Comparison of ENCODE assay signal across 33 mouse cellular contexts in genomic region chr9:40342101-40342500, GRCm38 (mm10).
DNase-seq lines count a peak whose midpoint lies in the region; ATAC-seq and TF ChIP-seq lines count a peak whose summit lies in the region.
"Had no signal": no experiment of that assay in that cellular context is flagged by ENCODE, and none has a peak within 500 bp of the region (broad histone marks: within the 10 kb centered on the region; RNA-seq: fewer than 3 reads in every experiment).

No protein-coding gene starts in this region.

- no peak overlapping the region for H3K4me2 ChIP-seq in kidney, embryonic 15.5 days
- no peak overlapping the region; the same call in 1 of the 2 replicates for H3K4me2 ChIP-seq in midbrain, embryonic 15.5 days
- H3K4me2 ChIP-seq: embryonic facial prominence, embryonic 15.5 days; forebrain, embryonic 12.5 days; heart, embryonic 12.5 days; limb, embryonic 12.5 days; liver, embryonic 15.5 days; lung, embryonic 14.5 days; neural tube, embryonic 15.5 days had no signal

- H3K27me3 ChIP-seq in kidney, embryonic 15.5 days = no peaks in the 10 kb centered on the region
- no peaks in the 10 kb centered on the region for H3K27me3 ChIP-seq in midbrain, embryonic 15.5 days (replicated peaks)
- H3K27me3 ChIP-seq: embryonic facial prominence, embryonic 15.5 days; forebrain, embryonic 12.5 days; heart, embryonic 12.5 days; limb, embryonic 12.5 days; liver, embryonic 15.5 days; neural tube, embryonic 15.5 days; Patski had no signal

- peak; percentile 45; the same call in 1 of the 2 replicates for TF ChIP-seq POLR2A in cortical plate, adult 2 months (IDR thresholded peaks at IDR 0.05; ENCODE audit: extremely low read depth, insufficient read depth, low read length)

- peaks cover 25% of the 10 kb centered on the region for H3K4me1 ChIP-seq in cortical plate, adult 2 months (ENCODE audit: control insufficient read depth, insufficient read depth, low read length)
- H3K4me1 ChIP-seq in kidney, embryonic 15.5 days = peaks cover 37% of the 10 kb centered on the region
- peaks cover 49% of the 10 kb centered on the region for H3K4me1 ChIP-seq in midbrain, embryonic 15.5 days
- H3K4me1 ChIP-seq: liver, embryonic 15.5 days had no signal

- no peak overlapping the region for H3K9ac ChIP-seq in kidney, embryonic 15.5 days
- H3K9ac ChIP-seq in midbrain, embryonic 15.5 days = no peak overlapping the region
- H3K9ac ChIP-seq: embryonic facial prominence, embryonic 15.5 days; forebrain, embryonic 12.5 days; heart, embryonic 12.5 days; limb, embryonic 12.5 days; liver, embryonic 15.5 days; lung, embryonic 14.5 days; neural tube, embryonic 15.5 days had no signal

- DNase-seq in frontal cortex, postnatal 25 days (ENCODE audit: low spot score in 2 of 2) = no peak
- no peak for DNase-seq in left cerebral cortex, adult 2 months (ENCODE audit: extremely low spot score in 1 of 2, low spot score in 2 of 2)
- no peak for DNase-seq in left cerebral cortex, postnatal 4 days
- DNase-seq: adrenal gland, postnatal 10 days; cerebellum, adult 11 months; cerebellum, postnatal 14 days; gastrocnemius, adult 2 months; gastrocnemius, postnatal 36 days; heart, adult 18-20 months; heart, postnatal 4 days; kidney, adult 9 months; kidney, postnatal 14 days; lung, embryonic 14.5 days; lung, postnatal 14 days; midbrain, embryonic 14.5 days; right cerebral cortex, postnatal 4 days; thymus, postnatal 4 days had no signal

- H3K4me3 ChIP-seq in left cerebral cortex, adult 2 months = no peak overlapping the region
- H3K4me3 ChIP-seq in cortical plate, adult 2 months (ENCODE audit: insufficient read depth, low read length) = no peak overlapping the region
- H3K4me3 ChIP-seq in kidney, embryonic 15.5 days (replicated peaks) = no peak overlapping the region
- no peak overlapping the region for H3K4me3 ChIP-seq in midbrain, embryonic 15.5 days
- H3K4me3 ChIP-seq: embryonic facial prominence, embryonic 10.5 days; embryonic facial prominence, embryonic 15.5 days; forebrain, embryonic 12.5 days; gastrocnemius, adult 2 months; heart, embryonic 12.5 days; limb, embryonic 12.5 days; liver, embryonic 15.5 days; neural tube, embryonic 15.5 days had no signal

- no peaks in the 10 kb centered on the region for H3K9me3 ChIP-seq in kidney, embryonic 15.5 days (replicated peaks)
- H3K9me3 ChIP-seq in midbrain, embryonic 15.5 days = no peaks in the 10 kb centered on the region
- H3K9me3 ChIP-seq: embryonic facial prominence, embryonic 10.5 days; embryonic facial prominence, embryonic 15.5 days; forebrain, embryonic 12.5 days; heart, embryonic 12.5 days; limb, embryonic 12.5 days; liver, embryonic 15.5 days; neural tube, embryonic 15.5 days had no signal

- ATAC-seq in frontal cortex, adult (ENCODE audit: low TSS enrichment) = 0 out of 2 replicates have a peak, but pooled peaks have one; percentile 9
- ATAC-seq in kidney, embryonic 15.5 days (replicated peaks; ENCODE audit: low FRiP score) = no peak
- no peak for ATAC-seq in midbrain, embryonic 15.5 days (replicated peaks)
- ATAC-seq: hindbrain, postnatal 0 days; intestine, postnatal 0 days; Patski had no signal

- no peak for TF ChIP-seq CTCF in left cerebral cortex, adult 2 months (IDR thresholded peaks at IDR 0.05)
- no peak for TF ChIP-seq CTCF in cortical plate, adult 2 months (IDR thresholded peaks at IDR 0.05; ENCODE audit: extremely low read depth, insufficient read depth, low read length)

- intact Hi-C loops in left cerebral cortex, adult 2 months (cut with DNase I) = loop anchor here (5.0 to 10.0 kb wide), 2 partner anchors 35 to 423 kb away; no protein-coding TSS in a partner anchor
- intact Hi-C loops in left cerebral cortex, postnatal 4 days (cut with DNase I) = no loop called here

- H3K36me3 ChIP-seq in kidney, embryonic 15.5 days = no peaks in the 10 kb centered on the region
- H3K36me3 ChIP-seq in midbrain, embryonic 15.5 days (replicated peaks) = no peaks in the 10 kb centered on the region
- H3K36me3 ChIP-seq: embryonic facial prominence, embryonic 10.5 days; embryonic facial prominence, embryonic 15.5 days; forebrain, embryonic 12.5 days; G1E; heart, embryonic 12.5 days; limb, embryonic 12.5 days; liver, embryonic 15.5 days; neural tube, embryonic 15.5 days had no signal

- H3K27ac ChIP-seq in left cerebral cortex, adult 2 months = peak overlapping the region; percentile 94
- H3K27ac ChIP-seq in cortical plate, adult 2 months (ENCODE audit: insufficient read depth, low read length) = peak overlapping the region; percentile 63
- H3K27ac ChIP-seq in kidney, embryonic 15.5 days = no peak overlapping the region
- no peak overlapping the region for H3K27ac ChIP-seq in midbrain, embryonic 15.5 days
- H3K27ac ChIP-seq: embryonic facial prominence, embryonic 10.5 days; embryonic facial prominence, embryonic 15.5 days; forebrain, embryonic 12.5 days; gastrocnemius, adult 2 months; hindbrain, postnatal 0 days; limb, embryonic 12.5 days; liver, embryonic 15.5 days; neural tube, embryonic 15.5 days; stomach, postnatal 0 days had no signal

- WGBS in kidney, embryonic 15.5 days = 89% methylated on average over 7 of the region's 7 CpGs
- WGBS in midbrain, embryonic 15.5 days = 90% methylated on average over 7 of the region's 7 CpGs

Comparison
In these comparisons a context has a peak if more than half of its experiments do, and no peak if none do; other contexts are left out.
1. H3K27ac ChIP-seq: peak in left cerebral cortex, adult 2 months (single experiment) and cortical plate, adult 2 months (single experiment); none in kidney, embryonic 15.5 days (single experiment) and midbrain, embryonic 15.5 days (single experiment).